Mouse (Mus musculus): ENCODE measurements around the gene Inha.

DNA sequence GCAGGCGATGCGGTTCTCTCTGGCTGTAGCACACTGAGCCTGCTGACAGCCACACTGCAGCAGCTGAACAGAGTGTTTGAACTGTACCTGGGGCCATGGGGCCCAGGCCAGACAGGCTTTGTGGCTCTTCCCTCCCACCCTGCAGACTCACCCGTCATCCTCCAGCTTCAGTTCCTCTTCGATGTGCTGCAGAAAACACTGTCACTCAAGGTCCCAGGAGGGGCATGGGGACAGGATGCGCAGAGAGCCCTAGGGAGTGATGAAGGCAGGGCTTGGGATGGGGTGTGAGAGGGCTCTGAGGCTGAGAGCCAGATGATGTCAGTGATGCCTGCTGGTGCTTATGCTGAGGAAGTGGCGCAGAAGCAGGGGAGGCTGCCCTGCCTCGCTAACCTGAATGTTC is 17.8 kb downstream of the Inha start:
- TF ChIP-seq CTCF (IDR thresholded peaks at IDR 0.05; ENCODE audit: extremely low read depth, insufficient read depth, insufficient read length, insufficient replicate concordance) (no peak), POLR2A (IDR thresholded peaks at IDR 0.05; ENCODE audit: low read depth, low read length) (no peak)

All from spleen, adult 2 months (tissue).